Mouse (Mus musculus) cerebellum, adult 8-10 months (tissue): Measurements from ENCODE around the gene Cnksr1.

ENCODE experiments used
- DNase-seq: peaks from one replicate; pipeline ENCODE4 v3.0.0; 2022

Cnksr1 gene

DNA sequence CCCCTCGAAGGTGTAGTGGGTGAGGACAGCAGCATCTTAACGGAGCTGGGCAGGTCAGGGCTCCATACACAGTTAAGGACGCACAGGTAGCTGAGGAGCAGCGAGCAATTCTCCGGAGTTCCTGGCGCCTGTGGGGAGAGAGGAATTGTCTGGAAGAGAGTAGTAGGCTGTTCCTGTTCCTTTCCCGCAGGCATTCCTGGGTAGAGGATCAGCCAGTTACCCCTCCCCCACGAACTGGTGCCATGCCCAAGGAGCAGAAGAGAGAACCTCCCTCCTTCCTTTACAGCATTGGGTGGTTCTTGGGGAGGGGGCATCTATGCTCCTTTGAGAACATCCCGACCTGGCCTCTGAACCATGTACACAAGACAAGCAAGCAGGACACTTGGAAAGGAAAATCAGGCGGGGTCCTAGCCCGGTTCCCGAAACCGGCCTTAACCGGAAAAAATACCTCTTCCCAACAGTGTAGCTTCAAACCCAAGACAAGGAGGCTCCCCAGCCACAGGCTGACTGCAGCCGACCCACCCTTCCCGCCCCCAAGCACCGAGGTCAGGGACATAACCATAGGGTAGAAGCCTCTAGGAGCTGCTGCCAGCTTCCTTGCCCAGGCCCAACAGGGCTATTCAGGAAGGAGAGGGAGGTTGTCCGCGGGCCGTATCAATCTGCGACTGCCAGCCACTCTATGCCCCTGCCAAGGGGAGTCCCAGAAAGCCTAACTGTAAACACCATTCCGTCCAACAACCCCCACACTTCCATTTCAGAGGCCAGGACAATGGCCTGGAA, 14.1 kb upstream of the Cnksr1 start:
- DNase-seq, result no peak

DNA sequence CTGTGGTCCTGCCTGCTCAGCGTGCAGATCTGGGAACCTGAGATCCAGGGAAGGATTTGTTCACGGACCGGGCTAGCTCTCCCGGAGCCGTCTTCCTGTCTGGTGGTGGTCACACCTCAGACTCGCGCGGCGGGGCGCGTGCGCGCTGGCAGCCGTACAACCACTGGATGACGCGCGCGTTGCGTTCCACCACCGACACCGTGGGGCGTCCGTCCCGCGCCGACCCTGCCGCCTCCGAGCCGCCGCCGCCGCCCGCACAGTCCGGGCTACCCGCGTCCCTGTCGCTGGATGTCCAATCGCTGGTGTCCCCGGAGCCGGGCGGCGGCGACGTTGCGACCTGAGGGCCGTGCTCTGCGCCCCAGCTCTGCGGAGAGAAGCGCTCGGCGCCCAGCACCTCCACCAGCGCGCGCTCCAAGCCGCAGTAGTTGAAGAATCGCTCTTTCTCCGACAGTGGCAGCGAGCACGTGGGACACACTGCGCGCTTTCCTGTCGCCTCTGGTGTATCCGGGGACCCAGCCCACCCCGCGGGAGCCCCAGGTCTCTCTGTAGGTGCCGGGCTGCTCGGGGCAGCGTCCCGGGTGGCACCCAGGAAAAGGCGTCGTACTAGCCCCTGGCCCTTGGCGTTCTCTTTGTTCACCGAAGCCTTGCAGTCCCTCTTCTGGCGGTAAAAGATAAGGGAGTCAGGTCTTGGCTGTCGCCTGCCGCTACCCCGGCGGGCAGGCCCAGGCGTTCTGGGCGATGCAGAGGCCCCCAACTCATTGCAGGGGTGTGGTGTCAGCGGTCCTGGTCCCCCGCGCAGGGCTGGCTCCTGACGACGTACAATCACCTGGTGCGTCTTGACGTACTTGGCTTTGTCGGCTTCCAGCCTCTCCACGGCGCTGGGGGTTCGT, 13.3 kb upstream of the Cnksr1 start:
- DNase-seq, result no peak

DNA sequence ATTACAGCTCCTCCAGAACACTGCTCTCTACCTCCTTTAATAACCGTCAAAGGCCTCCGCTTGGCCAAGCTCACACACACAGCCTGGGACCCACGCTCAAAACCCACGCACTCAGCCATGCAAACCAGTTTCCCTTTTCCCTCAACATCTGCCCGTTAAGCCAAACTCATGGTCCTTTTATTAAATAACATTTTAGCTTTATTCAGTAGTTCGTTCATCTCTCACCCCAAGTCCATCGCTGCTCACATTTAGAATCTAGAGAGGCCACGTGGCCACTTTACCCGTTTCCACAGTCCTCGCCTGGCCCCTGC, 12.7 kb upstream of the Cnksr1 start:
- DNase-seq, result no peak

DNA sequence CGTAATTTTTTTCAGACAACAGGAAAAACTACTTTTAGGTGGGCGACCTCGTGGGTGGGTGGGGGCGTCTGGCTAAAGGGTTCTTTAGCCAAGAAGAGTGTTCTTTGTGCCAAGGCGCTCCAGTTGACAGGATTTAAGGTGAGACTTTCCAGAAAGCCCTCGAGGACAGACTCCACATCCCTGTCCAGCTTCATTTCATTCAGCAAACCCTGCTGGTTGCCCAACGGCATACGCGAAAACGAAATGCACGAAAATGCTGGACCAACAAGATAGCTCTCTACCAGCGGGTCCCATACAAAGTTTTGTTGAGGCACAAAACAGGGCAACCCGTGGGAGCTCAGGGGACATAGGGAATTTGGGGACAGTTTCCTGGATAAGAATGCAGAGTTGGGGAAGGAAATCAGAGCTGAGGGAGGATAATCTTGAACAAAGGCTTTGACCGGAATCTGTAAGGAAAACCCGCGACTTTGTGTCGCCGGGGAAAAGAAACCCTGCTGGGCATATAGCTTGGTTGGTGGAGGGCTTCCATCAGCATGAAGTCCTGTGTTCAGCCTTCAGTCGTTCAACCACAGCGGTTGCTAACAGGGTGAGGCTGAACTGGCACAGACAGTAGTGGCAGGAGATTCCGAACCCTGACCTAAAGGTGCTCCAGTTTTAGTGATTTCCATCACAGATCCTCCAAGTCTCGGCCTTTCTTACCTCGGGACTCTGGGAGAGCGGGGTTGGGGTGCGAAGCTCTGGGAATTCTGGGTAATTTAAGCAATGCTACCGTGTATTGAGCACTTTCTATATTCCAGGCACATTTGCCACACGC, 12.1 kb upstream of the Cnksr1 start:
- no peak for DNase-seq

DNA sequence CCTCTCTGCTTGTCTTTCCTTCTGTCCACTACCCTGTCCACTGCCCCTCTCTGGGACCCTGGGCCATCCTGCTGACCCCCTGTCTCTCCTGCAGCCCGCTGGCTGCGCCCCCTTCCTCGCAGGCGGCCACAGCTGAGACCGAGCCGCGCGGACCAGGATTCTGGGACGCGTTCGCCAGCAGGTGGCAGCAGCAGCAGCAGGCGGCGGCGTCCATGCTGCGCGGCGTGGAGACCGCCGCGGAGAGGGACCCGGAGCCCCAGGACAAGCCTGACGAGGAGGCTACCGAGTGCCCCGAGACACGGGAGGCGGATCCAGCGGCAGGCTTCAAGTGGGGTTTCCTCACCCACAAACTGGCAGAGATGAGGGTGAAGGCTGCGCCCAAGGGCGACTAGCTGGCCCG, 11.5 kb upstream of the Cnksr1 start:
- DNase-seq, result peak; percentile 53

DNA sequence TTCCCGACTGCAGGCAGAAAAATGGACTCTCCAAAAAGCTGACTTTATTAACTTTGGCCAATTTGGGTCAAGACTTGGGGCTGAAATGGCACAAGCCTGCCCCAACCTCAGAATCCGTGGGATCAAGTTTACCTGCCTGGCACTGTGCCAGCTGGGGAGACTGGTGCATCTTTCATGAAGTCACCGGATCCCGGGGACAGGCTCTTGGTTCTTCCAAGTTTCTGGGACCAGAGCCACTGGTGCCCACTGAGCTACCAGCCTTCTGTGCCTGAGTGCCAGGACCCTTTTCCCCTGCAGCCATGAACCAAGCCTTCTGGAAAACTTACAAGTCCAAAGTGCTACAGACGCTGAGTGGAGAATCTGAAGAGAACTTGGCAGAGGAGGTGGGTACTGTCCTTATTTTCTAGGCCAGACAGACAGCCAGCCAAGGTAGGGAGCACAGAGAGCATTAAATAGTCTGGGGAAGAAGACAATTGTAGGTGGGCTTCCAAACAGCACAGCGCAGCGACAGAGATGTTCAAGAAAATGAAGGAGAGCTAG, 8.6 kb upstream of the Cnksr1 start, which contains the start of gene Gm30191:
TSS of gene Gm30191 (plus strand) at position 217 of the 540 bp plus-strand sequence.
- DNase-seq, result no peak

DNA sequence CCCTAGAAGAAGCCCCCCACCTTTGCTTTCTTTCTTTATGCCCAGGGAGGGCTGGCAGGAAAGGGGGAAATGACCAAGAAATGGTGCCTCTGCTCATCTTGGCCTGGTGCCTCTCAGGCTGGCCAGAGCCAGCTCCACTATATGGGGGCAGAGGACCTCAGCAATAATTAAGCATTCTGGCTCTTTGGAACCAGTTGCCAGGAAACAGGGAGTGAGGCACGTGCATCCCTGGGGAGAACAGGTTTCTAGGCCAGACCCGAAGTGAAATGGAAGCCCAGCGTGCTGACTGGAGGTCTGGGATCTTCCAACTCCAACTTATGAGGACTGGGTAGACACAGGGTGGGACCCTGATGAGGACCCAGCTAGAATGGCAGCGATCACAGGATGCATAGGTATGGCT, 8.1 kb upstream of the Cnksr1 start:
- no peak for DNase-seq

DNA sequence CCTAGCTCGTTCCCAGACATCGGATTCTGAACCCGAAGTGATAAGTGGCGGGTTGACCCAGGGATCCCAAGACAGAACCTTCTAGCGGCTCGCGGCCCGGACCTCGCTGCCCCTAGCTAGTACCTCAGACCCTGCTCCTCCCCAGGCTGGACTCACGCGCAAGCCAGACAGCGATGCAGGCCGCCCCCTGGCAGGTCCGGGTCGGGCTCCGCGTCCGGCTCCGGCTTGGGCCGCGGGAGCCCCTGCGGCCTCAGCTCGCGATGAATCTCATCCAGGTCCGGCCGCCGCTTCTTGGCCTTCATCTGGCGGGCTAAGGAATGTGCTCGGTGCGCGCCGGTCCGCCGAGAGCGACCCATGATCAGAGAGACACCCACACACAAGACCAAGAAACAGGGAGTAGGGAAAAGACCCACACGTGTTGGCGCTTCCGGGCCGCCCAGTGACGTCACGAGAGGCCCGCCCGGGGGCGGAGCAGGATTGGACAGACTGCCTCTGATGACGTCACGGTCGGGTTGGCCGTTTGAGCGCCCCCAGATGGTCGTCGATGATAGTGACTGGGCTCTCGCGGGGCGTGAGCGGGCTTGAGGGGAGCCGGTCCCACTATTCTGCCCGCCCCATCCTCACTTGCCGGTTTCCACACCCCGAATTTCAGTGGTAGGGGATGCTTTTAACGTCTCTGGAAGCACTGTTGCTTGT, 7.1 kb upstream of the Cnksr1 start, which contains the start of gene Zfp593:
TSS of gene Zfp593 (minus strand) at position 445 of the 696 bp plus-strand sequence.
- DNase-seq, result peak; percentile 95

DNA sequence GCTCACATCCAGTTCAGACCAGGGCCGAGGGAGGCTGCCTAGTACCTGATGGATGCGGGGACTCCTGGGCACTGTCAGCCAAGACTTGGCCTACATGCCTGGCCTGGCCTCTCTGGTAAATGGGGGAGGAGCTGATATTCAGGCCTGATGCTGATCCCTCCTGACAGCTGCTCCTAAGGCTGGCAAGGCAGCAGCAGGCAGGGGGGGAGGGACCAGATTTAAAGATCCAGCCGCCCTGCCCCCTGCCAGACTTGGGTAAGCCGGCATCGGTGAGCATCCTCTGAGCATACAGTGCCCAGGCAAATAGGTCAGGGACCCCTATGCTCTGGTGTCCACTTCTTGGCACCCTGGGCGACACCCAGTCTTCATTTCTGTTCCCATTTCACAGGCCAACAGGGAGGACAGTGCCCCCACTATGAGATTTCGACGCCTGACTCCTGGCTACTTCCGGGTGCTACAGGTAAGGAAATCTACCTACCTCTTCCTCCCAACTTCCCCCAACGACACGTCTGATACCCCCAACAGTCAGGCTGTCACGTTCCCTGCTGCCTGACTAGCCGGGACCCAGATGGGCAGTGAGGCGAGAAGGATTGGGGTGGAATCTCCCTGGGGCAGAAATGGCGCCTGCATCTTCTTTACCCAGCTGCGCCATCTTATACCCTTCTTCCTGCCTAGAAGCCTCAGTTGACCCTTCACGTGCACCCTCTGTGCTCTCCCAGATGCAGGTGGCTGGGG, 5.5 kb upstream of the Cnksr1 start, which contains the start of gene E130218I03Rik:
TSS of gene E130218I03Rik (plus strand) at position 147 of the 735 bp plus-strand sequence.
- no peak for DNase-seq

DNA sequence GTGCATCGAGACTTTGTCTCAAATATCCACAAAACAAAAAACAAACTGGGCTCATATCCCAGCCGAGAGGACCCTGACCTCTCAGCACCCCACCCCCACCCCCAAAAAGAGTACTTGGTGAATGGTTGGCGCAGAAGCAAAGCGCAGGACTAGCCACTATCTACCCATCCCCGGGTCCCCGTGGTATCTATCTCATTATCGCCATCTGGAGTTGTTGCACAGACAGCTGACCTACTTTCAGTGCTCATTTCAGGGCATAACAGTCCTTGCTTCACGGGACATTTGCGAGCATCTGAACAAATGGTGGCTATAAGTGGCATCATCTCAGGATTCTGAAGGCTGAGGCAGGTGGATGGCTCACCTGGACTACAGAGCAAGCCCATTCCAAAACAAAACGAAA, 487 bp upstream of the Cnksr1 start:
- DNase-seq, result no peak

DNA sequence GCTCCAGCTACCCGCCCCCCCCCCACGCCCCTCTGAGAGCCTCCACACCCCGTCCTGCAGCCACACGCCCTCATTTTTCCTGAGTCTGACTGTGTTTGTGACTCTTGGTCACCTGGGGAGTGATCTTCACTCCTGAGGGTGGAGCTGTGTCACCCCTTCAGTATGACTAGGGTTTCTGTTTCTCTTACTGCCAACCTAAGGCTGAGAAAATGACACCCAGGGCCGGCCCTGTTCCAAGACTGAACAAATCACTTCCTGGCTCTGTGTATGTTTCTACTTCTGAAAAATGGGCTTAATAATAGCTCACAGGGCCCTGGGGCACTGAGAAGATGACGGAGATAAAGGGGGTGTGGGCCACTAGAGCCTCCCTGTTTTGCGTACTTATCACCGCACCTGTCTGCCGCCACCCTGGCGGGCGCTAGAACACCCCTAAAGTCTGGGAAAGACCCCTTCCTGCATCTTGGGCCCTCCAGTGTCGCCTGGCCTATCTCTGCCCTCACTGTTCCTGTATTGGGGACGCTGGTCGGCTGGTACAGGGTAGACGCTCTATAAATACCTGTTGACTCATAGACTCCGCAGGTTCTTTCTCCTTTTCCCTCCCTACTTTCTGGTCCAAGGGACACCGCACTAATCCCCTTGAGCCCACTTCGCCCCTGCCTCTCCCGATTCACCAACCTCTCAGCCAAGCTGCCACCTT, 469 bp downstream of the Cnksr1 start:
- DNase-seq, result no peak

DNA sequence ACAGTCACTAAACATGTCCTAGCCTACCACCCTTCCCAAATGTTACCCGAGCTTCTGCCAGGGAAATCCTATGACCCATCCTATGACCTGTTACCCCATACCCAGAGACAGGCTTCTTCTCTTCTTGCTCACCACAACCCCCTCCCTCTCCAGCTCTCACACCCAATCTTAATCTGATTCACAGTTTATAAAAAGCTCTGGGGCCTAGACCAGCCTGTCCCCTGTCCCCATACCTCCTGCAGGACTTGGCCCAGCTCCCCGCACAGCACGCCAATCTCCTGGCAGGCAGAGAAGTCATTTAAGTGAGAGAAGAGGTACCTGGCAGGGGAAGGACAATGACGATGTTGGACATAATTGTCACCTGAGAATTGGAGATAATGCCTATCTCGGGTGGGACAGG, 3.3 kb downstream of the Cnksr1 start:
- no peak for DNase-seq

DNA sequence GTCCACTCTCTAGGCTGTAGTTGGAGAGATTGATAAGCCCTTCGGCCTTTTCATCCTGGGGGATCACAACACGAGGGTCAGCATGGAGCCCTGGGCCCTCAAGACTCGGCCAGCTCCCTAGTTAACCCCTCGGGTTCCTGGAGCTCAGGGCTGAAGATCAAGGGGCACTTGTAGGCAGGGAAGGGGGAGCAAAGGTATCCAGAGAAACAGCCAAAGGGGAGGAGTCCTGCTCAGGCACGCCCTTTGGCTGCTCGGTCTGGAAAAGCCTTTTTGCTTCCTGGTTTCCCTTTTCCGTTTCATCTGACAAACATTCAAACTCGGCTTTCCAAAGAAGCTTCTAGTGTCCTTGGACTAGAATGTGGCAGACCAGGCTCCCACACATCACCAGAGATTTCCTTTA, 7.8 kb downstream of the Cnksr1 start:
- DNase-seq, result no peak

DNA sequence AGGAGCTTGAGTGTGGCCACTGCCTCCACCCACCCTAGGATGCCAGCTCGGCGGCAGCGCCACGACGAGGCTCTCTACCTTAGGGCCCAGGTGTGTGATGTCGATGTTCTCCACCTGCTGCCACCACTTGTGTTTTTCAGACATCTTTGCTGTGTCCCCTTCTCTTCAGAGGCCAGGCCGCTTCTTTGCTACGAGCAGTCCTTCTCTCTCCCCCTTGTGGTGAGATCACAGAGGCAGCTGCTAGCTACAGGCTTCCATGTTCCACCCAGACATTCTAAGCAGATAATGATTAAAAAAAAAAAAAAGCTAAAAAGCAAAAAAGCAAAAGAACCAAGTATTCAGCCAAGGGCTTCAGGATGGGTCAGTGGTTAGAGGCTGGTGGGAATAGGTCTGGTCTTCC, 11.0 kb downstream of the Cnksr1 start, which contains the start of gene Catsper4:
TSS of gene Catsper4 (minus strand) at position 190 of the 400 bp plus-strand sequence.
- no peak for DNase-seq

DNA sequence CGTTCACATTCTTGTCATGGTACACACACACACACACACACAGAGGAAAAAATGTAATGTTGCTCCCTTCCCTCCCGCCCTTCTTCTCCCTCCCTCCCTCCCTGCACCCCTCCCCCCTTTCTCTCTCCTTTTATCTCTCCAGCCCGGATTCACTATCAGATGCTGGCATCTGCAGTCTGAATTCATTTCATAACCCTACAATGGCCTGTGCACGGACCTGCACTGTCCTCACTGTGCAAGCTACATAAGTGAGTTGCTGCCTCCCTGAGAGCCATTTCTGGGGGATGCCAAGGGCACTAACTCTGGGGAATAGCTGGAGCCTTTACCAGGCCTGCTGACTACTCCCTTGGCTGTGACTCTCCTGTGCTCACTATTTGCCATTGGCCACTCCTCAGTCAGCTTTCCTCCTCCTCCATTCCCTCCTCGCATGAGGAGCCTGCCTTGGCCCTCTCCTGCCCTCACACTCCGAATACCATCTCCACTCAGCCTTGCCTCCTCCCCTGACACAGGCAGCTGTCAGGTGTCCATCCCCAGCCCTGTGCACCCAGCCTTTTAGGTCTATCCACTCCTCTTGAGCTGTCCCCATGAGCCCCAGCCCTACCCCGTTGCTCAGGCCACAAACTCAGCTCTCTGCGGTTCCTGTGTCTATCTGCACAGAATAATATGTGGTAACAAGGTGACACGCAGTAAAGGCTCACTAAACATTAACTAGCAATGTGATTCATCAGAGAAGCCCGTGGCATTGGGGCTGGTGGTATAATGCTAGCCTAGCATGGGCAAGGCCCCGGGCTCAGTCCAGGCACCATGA, 15.2 kb downstream of the Cnksr1 start:
- DNase-seq, result no peak

DNA sequence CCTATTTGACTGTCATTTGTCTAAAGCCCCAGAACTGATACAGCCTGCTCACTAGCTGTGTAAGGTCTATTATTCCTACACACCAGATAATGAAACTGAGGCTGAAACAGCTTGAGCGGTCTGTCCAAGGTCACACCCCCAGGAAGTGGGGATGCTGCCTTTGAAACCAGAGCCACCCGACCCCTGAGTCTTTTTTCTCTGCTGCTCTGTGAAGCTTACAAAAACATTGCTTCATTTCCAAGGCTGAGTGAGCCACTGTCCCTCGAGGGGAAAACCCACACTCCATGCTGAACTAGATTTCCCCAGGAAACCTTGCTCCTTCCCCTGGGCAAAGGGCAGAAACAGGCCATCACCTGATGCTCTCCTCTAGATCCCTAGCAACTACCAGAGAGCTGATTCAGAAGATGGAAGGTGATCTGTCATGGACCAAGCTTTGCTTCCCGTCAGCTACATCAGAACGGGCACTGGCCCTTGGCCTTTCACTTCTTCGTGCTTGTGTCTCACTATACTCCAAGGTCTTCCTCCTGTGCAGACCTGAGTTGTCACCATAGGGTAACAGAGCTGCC, 31.6 kb downstream of the Cnksr1 start:
- no peak for DNase-seq

DNA sequence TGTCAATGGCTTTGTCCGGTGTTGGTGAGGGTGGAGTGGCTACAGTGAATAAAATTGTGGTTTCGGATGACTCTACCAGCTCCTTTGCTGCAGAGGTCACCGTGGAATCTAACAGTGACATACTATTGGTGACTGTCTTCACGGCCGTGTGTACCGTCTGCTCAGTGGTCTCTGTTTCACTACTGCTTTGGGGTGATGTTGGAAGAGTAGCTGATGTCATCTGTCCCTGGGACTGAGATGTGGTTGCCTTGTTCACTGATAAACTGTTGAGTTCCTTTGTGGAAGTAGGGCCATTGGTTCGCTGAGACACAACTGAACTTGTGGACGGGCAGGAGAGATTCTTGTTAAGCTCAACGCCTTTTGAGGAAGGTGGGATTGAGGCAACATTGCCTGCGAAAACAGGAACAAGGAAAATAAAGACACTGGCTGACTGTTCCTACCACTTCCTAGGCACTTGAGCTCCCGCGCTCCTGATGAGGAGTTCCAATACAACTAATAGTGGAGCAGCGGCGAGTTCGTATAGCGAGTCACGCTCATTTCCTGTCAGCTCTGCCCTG, 34.8 kb downstream of the Cnksr1 start:
- DNase-seq, result no peak

DNA sequence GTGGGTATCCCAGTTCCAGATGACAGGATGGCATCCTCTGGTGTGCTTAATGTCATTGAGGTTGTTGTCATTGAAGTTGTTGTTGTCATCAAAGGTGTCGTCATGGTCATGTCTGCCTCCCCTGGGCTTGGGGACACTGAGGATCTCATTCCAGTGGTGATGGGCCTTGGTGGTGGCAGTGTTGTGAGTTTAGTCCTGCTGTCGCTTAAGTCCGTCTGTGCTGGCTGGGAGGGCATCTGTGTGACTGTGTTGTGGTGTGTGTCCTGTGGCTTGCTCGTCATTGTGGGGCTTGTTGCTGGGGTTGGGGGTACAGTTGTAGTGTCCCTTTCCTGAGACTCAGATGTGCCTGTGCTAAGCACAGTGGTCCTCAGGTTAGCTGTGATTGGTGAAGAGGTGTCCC, 35.3 kb downstream of the Cnksr1 start, which contains the start of gene Gm7534:
TSS of gene Gm7534 (minus strand) at position 101 of the 400 bp plus-strand sequence.
- no peak for DNase-seq

DNA sequence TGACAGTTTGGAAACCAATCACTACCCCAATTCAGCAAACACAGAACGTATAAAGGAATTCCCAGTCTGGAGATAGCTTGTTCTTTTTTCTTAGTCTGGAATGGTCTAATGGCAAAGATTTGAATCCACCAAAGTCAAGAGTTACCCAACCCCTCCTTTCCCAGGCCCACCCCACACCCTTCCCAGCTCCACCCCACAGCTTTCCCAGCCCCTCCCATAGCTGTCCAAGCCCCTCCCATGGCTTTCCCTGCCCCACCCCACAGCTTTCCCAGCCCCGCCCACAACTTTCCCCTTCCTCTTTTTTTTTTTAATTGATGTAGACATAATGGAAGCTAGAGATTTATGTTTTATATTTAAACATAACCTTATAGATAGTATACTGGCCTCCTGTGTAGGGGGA, 38.8 kb downstream of the Cnksr1 start:
- no peak for DNase-seq
